Mouse (Mus musculus) megakaryocyte progenitor cell, adult 5-6 weeks (primary cell): ENCODE data around the gene Bola1. TPM values are rescaled to one million over a fixed set of nuclear protein-coding genes. Genes with fewer than 3 reads are reported as not detected.
A peak's percentile ranks its signal among the peaks of the same experiment; 100 is the strongest.

Source experiments
- ATAC-seq: replicated peaks from 2 replicates; pipeline ENCODE4 v1.8.0; 2016; ENCODE audit warnings: mild to moderate bottlenecking, moderate TSS enrichment, inconsistent platforms; ENCODE audit not compliant: poor library complexity
- total RNA-seq, 2 experiments: library from RNA; stranded (forward) in 1 of 2; stranded (reverse) in 1 of 2; fragments of 157-497, 149-512 nt in 1 of 2; fragments of 200-1000 nt in 1 of 2; gene quantifications; 2 replicates each; pipeline versions ENCODE4 v1.2.3 to v1.2.4; 2015 to 2017

The Bola1 gene
- 29.1 and 34.3 TPM in 2 replicates for total RNA-seq (2015)
- 42.9 and 50.4 TPM in 2 replicates for total RNA-seq (2017)

- peak; percentile 54 for ATAC-seq
These were observed at the start of gene Bola1, which contains the start of gene Hist2h2ab for GRCm38 (mm10) chr3:96219661-96220130. TSS of gene Bola1 (minus strand) at chr3:96219709. TSS of gene Hist2h2ab (plus strand) at chr3:96219865.

- ATAC-seq: peak; percentile 26
These were observed 49.4 kb upstream of the Bola1 start for GRCm38 (mm10) chr3:96268776-96269378.

- ATAC-seq: peak; percentile 40
These were observed 48.7 kb upstream of the Bola1 start, which contains the start of gene Hist2h3b for GRCm38 (mm10) chr3:96268051-96268775. TSS of gene Hist2h3b (plus strand) at chr3:96268654.

GRCm38 (mm10) chr3:96267541-96267940, 48.0 kb upstream of the Bola1 start:
- ATAC-seq: no peak

- no peak for ATAC-seq
These were observed 46.7 kb upstream of the Bola1 start for GRCm38 (mm10) chr3:96266132-96266710.

GRCm38 (mm10) chr3:96264404-96264949, 45.0 kb upstream of the Bola1 start:
- ATAC-seq: no peak

GRCm38 (mm10) chr3:96263558-96264403, 44.3 kb upstream of the Bola1 start:
- peak; percentile 12; the same call in 1 of the 2 replicates for ATAC-seq

- ATAC-seq: peak; percentile 85
These were observed 43.6 kb upstream of the Bola1 start, which contains the start of gene Hist2h4 for GRCm38 (mm10) chr3:96262979-96263550. TSS of gene Hist2h4 (minus strand) at chr3:96263311.

GRCm38 (mm10) chr3:96262216-96262875, 42.8 kb upstream of the Bola1 start:
- ATAC-seq: peak; percentile 62

- ATAC-seq: no peak
These were observed 42.1 kb upstream of the Bola1 start for GRCm38 (mm10) chr3:96261623-96262022.

- ATAC-seq: no peak
These were observed 40.7 kb upstream of the Bola1 start for GRCm38 (mm10) chr3:96260220-96260619.

GRCm38 (mm10) chr3:96257190-96257589, 37.7 kb upstream of the Bola1 start:
- no peak for ATAC-seq

GRCm38 (mm10) chr3:96255926-96256593, 36.6 kb upstream of the Bola1 start:
- no peak for ATAC-seq

GRCm38 (mm10) chr3:96254683-96255355, 35.3 kb upstream of the Bola1 start:
- ATAC-seq: peak; percentile 96

- peak; percentile 30 for ATAC-seq
These were observed 32.3 kb upstream of the Bola1 start for GRCm38 (mm10) chr3:96251787-96252186.

GRCm38 (mm10) chr3:96250890-96251289, 31.4 kb upstream of the Bola1 start:
- no peak for ATAC-seq

GRCm38 (mm10) chr3:96249034-96249345, 29.5 kb upstream of the Bola1 start:
- no peak for ATAC-seq
